Mouse (Mus musculus): ENCODE measurements at regions not wholly inside any gene's neighbourhood (a gene's known extent, or its start where the extent isn't known, plus 50 kb on each side); places are given as distances from the start of the nearest gene placed in this dataset.

DNA sequence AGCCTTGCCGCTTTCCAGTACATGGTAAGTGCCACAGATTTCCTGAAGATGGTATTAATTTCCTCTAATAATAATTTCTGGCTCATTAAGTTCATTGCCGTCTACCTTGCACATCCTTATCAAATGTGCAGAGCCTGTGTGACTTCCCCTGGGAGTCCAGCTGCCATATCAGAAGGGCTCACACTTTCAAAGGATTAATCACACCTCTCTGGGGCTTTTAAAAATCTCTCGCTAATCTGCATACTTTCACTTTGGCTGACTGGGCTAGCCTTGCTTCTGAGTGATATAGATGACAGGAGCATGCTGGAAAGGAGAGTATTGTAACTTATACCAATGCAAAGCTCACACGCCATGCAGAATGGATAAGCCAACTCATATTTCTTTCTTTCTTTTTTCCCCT is 282.8 kb downstream of the Efnb2 start:
- no peak for TF ChIP-seq ZC3H11A (IDR thresholded peaks at IDR 0.05; ENCODE audit: borderline replicate concordance, low read depth, low read length)
- TF ChIP-seq CHD2 (IDR thresholded peaks at IDR 0.05; ENCODE audit: low read depth, low read length) = no peak
- no peak for TF ChIP-seq ZNF384 (IDR thresholded peaks at IDR 0.05; ENCODE audit: low read depth, low read length)

All from ES-E14 (cell line).